Mouse (Mus musculus): ENCODE measurements around the gene Atg4d. TPM values are rescaled to one million over a fixed set of nuclear protein-coding genes. Genes with fewer than 3 reads are reported as not detected.
"Not testable (repeated sequence)": the region's sequence is repeated elsewhere in the genome, so short reads cannot be mapped to it uniquely, and the experiment has no call there.

Atg4d gene
- 62.1 and 62.3 TPM in 2 replicates for polyA plus RNA-seq (2015; fragmentation: Nextera tagmentation; extraction: Ambion mirVana)

DNA sequence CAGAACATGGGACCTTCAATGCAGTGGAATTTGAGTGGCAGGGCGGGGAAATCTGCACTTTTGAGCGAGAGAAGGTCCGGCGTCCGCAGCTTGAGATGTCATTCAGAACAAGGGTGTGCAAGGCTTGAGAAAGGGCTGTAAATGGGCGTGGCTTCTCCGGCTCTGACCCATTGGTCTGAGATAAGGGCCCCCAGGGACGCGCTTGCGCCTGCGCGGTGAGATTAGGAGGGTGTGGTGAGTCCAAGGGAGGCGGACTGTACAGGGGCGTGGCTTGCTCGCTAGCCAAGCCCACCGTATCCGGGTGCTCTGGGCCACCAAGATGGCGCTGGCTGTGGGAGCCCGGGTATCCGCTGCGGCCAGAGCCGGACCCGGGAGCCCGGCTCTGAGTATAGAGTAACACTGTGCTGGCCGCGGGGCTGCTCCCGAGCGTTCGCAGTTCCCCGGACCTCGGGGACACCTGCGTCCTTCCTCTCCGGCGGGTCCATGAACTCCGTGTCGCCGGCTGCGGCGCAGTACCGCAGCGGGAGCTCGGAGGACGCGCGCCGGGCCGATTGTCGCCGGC lies at the start of gene Atg4d:
TSS of gene Atg4d (plus strand) at position 294 of the 562 bp plus-strand sequence.
- under 1% methylated on average over 49 of the region's 49 CpGs for WGBS
- peak; percentile 97 for ATAC-seq
- H3K4me2 ChIP-seq (ENCODE audit: low read depth, low read length), result peak within 1 kb of the TSS; percentile 73

DNA sequence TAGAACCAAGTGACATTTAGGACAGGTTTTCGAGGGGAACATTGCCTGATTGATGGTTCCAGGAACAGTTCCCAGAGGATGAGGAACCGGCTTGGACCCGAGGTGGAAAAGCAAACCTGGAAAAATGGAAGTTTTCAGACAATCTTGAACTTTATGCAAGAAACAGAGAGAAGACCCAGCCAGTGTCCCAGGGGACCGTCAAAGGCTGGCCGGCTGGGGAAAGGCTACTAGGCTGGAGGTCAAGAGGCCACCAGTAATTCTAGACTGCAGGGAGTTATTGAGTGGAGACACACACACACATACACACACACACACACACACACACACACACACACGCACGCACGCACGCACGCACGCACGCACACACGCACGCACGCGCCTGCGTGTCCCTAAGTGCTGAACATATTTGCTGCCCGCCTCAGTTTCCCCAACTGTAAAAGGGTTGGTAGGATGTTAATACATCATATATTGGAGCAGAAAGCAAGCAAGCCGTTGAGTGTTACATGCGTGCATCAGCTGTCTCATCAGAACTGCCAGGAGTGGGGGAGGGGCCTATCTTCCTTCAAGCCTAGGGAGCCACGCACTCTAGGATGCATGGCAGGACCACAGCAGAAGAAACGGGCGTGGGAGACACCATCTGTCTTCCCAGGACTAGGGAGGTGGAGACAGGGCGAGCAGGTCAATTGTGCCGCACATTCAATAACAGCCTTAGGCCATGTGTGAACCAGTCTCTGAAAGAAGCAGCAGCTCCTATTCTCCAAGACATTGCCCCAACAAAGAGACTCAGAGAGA lies 48.8 kb upstream of the Atg4d start:
- Histone ChIP-seq H3K4me2 (ENCODE audit: low read depth, low read length) (no peak overlapping the region), H3K36me3 (ENCODE audit: control insufficient read depth, insufficient read depth, low read length) (no peaks in the 10 kb centered on the region), H3K9me3 (ENCODE audit: control insufficient read depth, low read length) (no peaks in the 10 kb centered on the region), H3K4me1 (ENCODE audit: control insufficient read depth, insufficient read depth, low read length) (peaks cover 4% of the 10 kb centered on the region; the same call in 1 of the 2 replicates), H3K27me3 (replicated peaks; ENCODE audit: control insufficient read depth, insufficient read depth, low read length) (no peaks in the 10 kb centered on the region), H3K9ac (ENCODE audit: low read depth, low read length) (no peak overlapping the region), H3K4me3 (ENCODE audit: low read length) (no peak overlapping the region), H3K27ac (ENCODE audit: low read length) (no peak overlapping the region)
- ATAC-seq, result no peak
- 62% methylated on average over 25 of the region's 25 CpGs for WGBS

More for the DNA sequence above, at the start of gene Atg4d:
- peaks cover 11% of the 10 kb centered on the region for H3K36me3 ChIP-seq (ENCODE audit: control insufficient read depth, insufficient read depth, low read length)
- H3K4me1 ChIP-seq (ENCODE audit: control insufficient read depth, insufficient read depth, low read length), result peaks cover 31% of the 10 kb centered on the region
- peak within 1 kb of the TSS; percentile 81 for H3K9ac ChIP-seq (ENCODE audit: low read depth, low read length)
- H3K27me3 ChIP-seq (replicated peaks; ENCODE audit: control insufficient read depth, insufficient read depth, low read length), result no peaks in the 10 kb centered on the region
- H3K9me3 ChIP-seq (ENCODE audit: control insufficient read depth, low read length), result no peaks in the 10 kb centered on the region
- peak within 1 kb of the TSS; percentile 88 for H3K27ac ChIP-seq (ENCODE audit: low read length)
- peak within 1 kb of the TSS; percentile 68 for H3K4me3 ChIP-seq (ENCODE audit: low read length)

DNA sequence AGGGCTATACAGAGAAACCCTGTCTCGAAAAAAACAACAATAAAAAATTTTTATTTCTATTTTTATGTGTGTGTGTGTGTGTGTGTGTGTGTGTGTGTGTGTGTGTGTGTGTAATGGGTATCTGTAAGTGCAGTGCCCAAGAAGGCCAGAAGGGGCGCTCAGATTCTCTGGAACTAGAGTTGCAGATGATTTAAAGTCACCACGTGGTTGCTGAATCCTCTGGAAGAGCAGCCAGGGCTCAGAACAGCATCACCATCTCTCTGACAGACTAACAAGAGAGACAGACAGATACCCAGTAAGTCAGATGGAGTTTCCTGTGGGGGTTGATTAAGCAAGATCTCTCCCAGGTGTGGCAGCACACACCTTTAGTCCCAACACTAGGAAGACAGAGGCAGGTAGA lies 45.3 kb upstream of the Atg4d start:
- no peak overlapping the region for H3K27ac ChIP-seq (ENCODE audit: low read length)
- H3K9me3 ChIP-seq (ENCODE audit: control insufficient read depth, low read length), result no peaks in the 10 kb centered on the region; the same call in 1 of the 2 replicates
- H3K4me3 ChIP-seq (ENCODE audit: low read length), result no peak overlapping the region
- no peak overlapping the region for H3K9ac ChIP-seq (ENCODE audit: low read depth, low read length)
- H3K27me3 ChIP-seq (replicated peaks; ENCODE audit: control insufficient read depth, insufficient read depth, low read length), result no peaks in the 10 kb centered on the region
- WGBS, result 50% methylated on average over 3 of the region's 3 CpGs
- H3K36me3 ChIP-seq (ENCODE audit: control insufficient read depth, insufficient read depth, low read length), result no peaks in the 10 kb centered on the region
- H3K4me1 ChIP-seq (ENCODE audit: control insufficient read depth, insufficient read depth, low read length), result peaks cover 5% of the 10 kb centered on the region; the same call in 1 of the 2 replicates
- ATAC-seq, result no peak
- H3K4me2 ChIP-seq (ENCODE audit: low read depth, low read length), result no peak overlapping the region

DNA sequence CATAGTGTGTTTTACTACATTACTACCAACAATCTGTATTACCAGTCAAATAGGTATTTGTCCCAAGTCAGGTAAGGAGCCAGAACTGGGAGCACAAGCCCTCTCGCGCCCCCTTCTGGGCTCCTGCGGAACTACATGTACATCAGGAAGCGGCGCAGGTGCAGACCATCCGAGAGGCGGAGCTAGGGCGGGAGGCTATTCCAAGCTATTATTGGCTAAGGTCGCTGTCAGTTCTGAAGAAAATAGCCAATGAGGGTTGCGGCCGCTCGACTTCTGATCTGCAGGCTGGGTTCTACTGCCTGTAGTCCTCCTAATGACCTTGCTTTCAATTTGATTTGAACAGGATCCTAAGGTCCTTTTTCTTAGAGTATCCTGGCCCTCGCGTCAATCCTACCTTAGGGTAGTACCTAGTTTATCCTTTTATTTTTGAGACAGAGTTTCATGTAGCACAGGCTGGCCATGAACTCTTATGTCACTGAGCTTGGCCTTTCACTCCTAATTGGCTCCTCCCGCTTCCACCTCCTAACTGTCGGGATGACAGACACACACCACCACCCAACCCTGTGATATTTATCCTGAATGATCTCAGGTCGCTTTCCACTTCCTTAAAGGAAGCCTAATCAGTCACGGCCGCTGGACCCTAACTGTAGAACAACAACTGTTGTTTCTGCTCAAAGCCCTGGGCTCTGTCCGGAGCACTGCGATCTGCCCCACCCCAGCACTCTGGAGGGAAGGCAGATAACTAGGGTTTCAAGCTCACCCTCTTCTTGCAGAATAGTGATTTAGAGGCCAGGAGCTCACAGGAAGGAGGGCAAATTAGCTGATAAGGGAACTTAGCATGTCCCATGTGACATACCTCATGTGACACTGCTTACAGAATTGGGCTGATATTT lies 44.4 kb upstream of the Atg4d start:
- H3K4me3 ChIP-seq (ENCODE audit: low read length), result peak overlapping the region; percentile 34
- no peaks in the 10 kb centered on the region for H3K36me3 ChIP-seq (ENCODE audit: control insufficient read depth, insufficient read depth, low read length)
- peak overlapping the region; percentile 85 for H3K27ac ChIP-seq (ENCODE audit: low read length)
- no peaks in the 10 kb centered on the region for H3K27me3 ChIP-seq (replicated peaks; ENCODE audit: control insufficient read depth, insufficient read depth, low read length)
- H3K4me1 ChIP-seq (ENCODE audit: control insufficient read depth, insufficient read depth, low read length), result peaks cover 5% of the 10 kb centered on the region; the same call in 1 of the 2 replicates
- H3K4me2 ChIP-seq (ENCODE audit: low read depth, low read length), result peak overlapping the region; percentile 54
- H3K9me3 ChIP-seq (ENCODE audit: control insufficient read depth, low read length), result no peaks in the 10 kb centered on the region; the same call in 1 of the 2 replicates
- WGBS, result 10% methylated on average over 21 of the region's 21 CpGs
- H3K9ac ChIP-seq (ENCODE audit: low read depth, low read length), result peak overlapping the region; percentile 50
- peak; percentile 89 for ATAC-seq

DNA sequence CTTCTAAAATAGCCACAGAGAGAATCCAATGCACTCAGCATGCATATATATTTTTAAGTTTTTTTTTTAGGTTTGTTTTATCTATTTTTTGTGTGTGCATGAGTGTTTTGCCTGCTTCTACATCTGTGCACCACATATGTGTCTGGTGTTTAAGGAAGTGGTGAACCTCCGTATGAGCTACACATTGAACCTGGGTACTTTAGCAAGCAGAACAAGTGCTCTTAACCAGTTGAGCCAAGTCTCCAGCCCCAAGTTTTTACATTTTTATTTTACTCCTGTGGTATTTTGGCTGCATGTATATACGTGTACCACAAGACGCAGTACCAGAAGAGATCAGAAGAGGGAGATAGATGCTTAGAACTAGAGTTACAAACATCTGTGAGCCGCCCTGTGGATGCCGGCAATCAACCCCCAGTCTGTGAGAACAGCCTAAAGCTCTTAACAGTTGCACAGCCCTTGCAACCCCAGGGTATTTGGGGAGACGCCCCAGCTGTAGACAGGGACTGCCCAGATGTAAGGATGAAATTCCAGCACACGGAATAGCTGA lies 43.6 kb upstream of the Atg4d start:
- 18% methylated on average over 7 of the region's 7 CpGs for WGBS
- Histone ChIP-seq H3K4me2 (ENCODE audit: low read depth, low read length) (peak overlapping the region; percentile 54; the same call in 1 of the 2 replicates), H3K36me3 (ENCODE audit: control insufficient read depth, insufficient read depth, low read length) (no peaks in the 10 kb centered on the region), H3K4me3 (ENCODE audit: low read length) (no peak overlapping the region), H3K27me3 (replicated peaks; ENCODE audit: control insufficient read depth, insufficient read depth, low read length) (no peaks in the 10 kb centered on the region), H3K9me3 (ENCODE audit: control insufficient read depth, low read length) (no peaks in the 10 kb centered on the region; the same call in 1 of the 2 replicates), H3K9ac (ENCODE audit: low read depth, low read length) (no peak overlapping the region; the same call in 1 of the 2 replicates), H3K4me1 (ENCODE audit: control insufficient read depth, insufficient read depth, low read length) (peaks cover 5% of the 10 kb centered on the region; the same call in 1 of the 2 replicates), H3K27ac (ENCODE audit: low read length) (peak overlapping the region; percentile 85)
- ATAC-seq, result peak; percentile 26; the same call in 1 of the 2 replicates

DNA sequence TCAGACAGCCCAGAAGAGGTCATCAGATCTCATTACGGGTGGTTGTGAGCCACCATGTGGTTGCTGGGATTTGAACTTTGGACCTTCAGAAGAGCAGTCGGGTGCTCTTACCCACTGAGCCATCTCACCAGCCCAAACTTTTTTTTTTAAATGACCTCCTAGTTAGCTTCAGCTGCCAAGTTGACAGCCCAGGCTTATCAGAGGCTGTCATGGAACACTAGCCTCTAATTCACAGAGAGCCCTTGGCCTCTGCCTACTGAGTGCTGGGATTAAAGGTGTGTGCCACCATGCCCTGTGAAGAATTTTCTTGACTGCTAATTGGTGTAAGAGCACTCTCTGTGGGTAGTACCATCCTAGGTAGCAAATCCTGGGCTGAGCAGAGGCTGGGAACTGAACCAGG lies 41.6 kb upstream of the Atg4d start:
- not testable (repeated sequence) for H3K4me2 ChIP-seq (ENCODE audit: low read depth, low read length); H3K36me3 ChIP-seq (ENCODE audit: control insufficient read depth, insufficient read depth, low read length); H3K9ac ChIP-seq (ENCODE audit: low read depth, low read length); H3K4me3 ChIP-seq (ENCODE audit: low read length); H3K9me3 ChIP-seq (ENCODE audit: control insufficient read depth, low read length); H3K27me3 ChIP-seq (replicated peaks; ENCODE audit: control insufficient read depth, insufficient read depth, low read length); ATAC-seq; H3K27ac ChIP-seq (ENCODE audit: low read length)
- H3K4me1 ChIP-seq (ENCODE audit: control insufficient read depth, insufficient read depth, low read length), result peaks cover 14% of the 10 kb centered on the region; the same call in 1 of the 2 replicates
- WGBS, result 83% methylated on average over 1 of the region's 2 CpGs

- Histone ChIP-seq H3K4me3 (ENCODE audit: low read length) (no peak overlapping the region), H3K9me3 (ENCODE audit: control insufficient read depth, low read length) (no peaks in the 10 kb centered on the region; the same call in 1 of the 2 replicates), H3K36me3 (ENCODE audit: control insufficient read depth, insufficient read depth, low read length) (no peaks in the 10 kb centered on the region), H3K27ac (ENCODE audit: low read length) (no peak overlapping the region), H3K4me1 (ENCODE audit: control insufficient read depth, insufficient read depth, low read length) (peaks cover 17% of the 10 kb centered on the region; the same call in 1 of the 2 replicates), H3K4me2 (ENCODE audit: low read depth, low read length) (no peak overlapping the region), H3K27me3 (replicated peaks; ENCODE audit: control insufficient read depth, insufficient read depth, low read length) (no peaks in the 10 kb centered on the region), H3K9ac (ENCODE audit: low read depth, low read length) (no peak overlapping the region)
- 87% methylated on average over 6 of the region's 6 CpGs for WGBS
- ATAC-seq, result no peak
These were observed 41.2 kb upstream of the Atg4d start for GRCm38 (mm10) chr9:21223906-21224305.

- H3K27ac ChIP-seq (ENCODE audit: low read length), result peak overlapping the region; percentile 89
- ATAC-seq, result peak; percentile 80
- 19% methylated on average over 26 of the region's 26 CpGs for WGBS
These were observed 40.3 kb upstream of the Atg4d start for GRCm38 (mm10) chr9:21224576-21225414.

More at GRCm38 (mm10) chr9:21224576-21225414, 40.3 kb upstream of the Atg4d start:
- Histone ChIP-seq H3K9ac (ENCODE audit: low read depth, low read length) (peak overlapping the region; percentile 54), H3K27me3 (replicated peaks; ENCODE audit: control insufficient read depth, insufficient read depth, low read length) (no peaks in the 10 kb centered on the region), H3K36me3 (ENCODE audit: control insufficient read depth, insufficient read depth, low read length) (no peaks in the 10 kb centered on the region), H3K4me3 (ENCODE audit: low read length) (peak overlapping the region; percentile 42), H3K4me2 (ENCODE audit: low read depth, low read length) (peak overlapping the region; percentile 54), H3K9me3 (ENCODE audit: control insufficient read depth, low read length) (no peaks in the 10 kb centered on the region; the same call in 1 of the 2 replicates), H3K4me1 (ENCODE audit: control insufficient read depth, insufficient read depth, low read length) (peaks cover 17% of the 10 kb centered on the region; the same call in 1 of the 2 replicates)
